Mouse (Mus musculus): Measurements from ENCODE around the gene Ptpn6.

DNA sequence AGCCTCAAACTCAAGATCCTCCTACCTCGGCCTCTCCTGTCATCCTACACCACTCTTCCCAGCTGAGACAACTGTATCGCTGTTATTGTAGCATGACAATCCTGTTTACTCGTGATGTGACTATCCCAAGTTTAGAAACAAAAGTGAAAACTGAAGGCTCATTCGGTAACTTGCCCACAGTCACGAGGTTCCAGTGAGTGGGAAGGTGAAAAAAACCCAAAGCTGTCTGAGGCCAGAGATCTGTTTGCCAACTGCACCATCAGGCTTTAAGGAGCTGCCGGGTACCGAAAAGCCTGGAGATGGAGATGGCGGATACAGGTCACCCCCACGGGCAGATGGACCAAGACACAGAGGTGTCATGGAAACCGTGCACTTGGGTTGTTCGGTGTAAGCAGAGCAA is 1.5 kb downstream of the Ptpn6 start:
- TF ChIP-seq GATA1 (IDR thresholded peaks at IDR 0.05; ENCODE audit: low read length) (no peak), TAL1 (IDR thresholded peaks at IDR 0.05; ENCODE audit: low read length) (no peak)

All from erythroblast, embryonic 14.5 days (primary cell).